Mouse (Mus musculus): ENCODE data around the gene Rragc. TPM values are rescaled to one million over a fixed set of nuclear protein-coding genes. Genes with fewer than 3 reads are reported as not detected.

Gene Rragc
- polyA plus RNA-seq, 1 experiment from 2014 or later = 52.2 TPM

Other genes starting within 250 kb of the Rragc start
- gene Macf1, start 233.1 kb upstream of the Rragc start, polyA plus RNA-seq (2014; fragmentation: Nextera tagmentation; extraction: Ambion mirVana) = 78.2 and 79.1 TPM in 2 replicates
- gene Ndufs5, start 199.2 kb upstream of the Rragc start, polyA plus RNA-seq (2014; fragmentation: Nextera tagmentation; extraction: Ambion mirVana) = 337 and 365 TPM in 2 replicates
- 92.1 and 93.3 TPM in 2 replicates for gene Akirin1, start 167.1 kb upstream of the Rragc start, polyA plus RNA-seq (2014; fragmentation: Nextera tagmentation; extraction: Ambion mirVana)
- 0.20 and 0.38 TPM in 2 replicates for gene Rhbdl2, start 129.6 kb upstream of the Rragc start, polyA plus RNA-seq (2014; fragmentation: Nextera tagmentation; extraction: Ambion mirVana)
- gene 4933427I04Rik, start 57.8 kb upstream of the Rragc start, polyA plus RNA-seq (2014; fragmentation: Nextera tagmentation; extraction: Ambion mirVana) = not detected in 2 replicates
- 54.3 and 56.7 TPM in 2 replicates for gene Mycbp, start 12.6 kb upstream of the Rragc start, polyA plus RNA-seq (2014; fragmentation: Nextera tagmentation; extraction: Ambion mirVana)
- gene 4930535I16Rik, start 576 bp downstream of the Rragc start, polyA plus RNA-seq (2014; fragmentation: Nextera tagmentation; extraction: Ambion mirVana) = not detected in 2 replicates